Mouse (Mus musculus) monocyte, adult 5-6 weeks (primary cell): ENCODE measurements at regions not wholly inside any gene's neighbourhood (a gene's known extent, or its start where the extent isn't known, plus 50 kb on each side); places are given as distances from the start of the nearest gene placed in this dataset.

Source experiments
- ATAC-seq: fragments of 153-309, 156-312 bp; replicated peaks from 2 replicates; pipeline ENCODE4 v1.8.0; 2017; ENCODE audit warnings: mild to moderate bottlenecking; ENCODE audit not compliant: low TSS enrichment, insufficient number of reproducible peaks, severe bottlenecking, poor library complexity, low FRiP score

DNA sequence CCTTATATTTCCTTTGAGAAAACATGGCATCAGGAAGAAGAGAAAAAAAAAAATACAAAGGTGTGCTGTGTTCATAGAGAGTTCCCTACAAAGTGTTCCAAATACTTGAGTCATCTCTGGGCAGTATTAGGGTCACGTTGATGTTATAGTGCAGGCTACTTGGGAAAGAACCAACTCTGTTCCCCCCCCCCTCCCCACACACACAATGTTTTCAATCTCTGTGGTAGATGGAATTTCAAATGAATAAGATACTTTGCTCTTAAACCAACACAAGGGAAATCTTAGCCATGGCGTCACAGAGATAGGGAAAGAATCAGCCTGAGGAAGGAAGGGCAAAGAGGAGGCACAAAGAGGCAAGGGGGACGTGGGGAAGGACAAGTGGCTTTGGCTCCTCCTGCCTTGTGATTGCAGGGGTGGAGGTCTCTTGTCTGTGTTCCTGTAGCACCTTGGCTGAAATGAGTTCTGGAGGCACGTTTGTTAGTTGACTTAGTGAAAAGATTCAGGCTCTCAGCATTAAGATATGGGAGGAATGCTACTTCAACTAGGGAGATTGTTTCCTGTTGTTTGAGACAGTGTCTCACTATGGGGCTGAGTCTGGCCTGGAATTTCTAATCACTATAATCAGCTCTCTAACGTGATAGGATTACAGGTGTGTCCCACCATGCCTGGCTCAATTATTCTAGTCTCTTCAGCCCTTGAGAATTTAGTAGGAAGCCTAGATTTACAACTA is 139.7 kb downstream of the Btg1 start:
- ATAC-seq, result no peak

DNA sequence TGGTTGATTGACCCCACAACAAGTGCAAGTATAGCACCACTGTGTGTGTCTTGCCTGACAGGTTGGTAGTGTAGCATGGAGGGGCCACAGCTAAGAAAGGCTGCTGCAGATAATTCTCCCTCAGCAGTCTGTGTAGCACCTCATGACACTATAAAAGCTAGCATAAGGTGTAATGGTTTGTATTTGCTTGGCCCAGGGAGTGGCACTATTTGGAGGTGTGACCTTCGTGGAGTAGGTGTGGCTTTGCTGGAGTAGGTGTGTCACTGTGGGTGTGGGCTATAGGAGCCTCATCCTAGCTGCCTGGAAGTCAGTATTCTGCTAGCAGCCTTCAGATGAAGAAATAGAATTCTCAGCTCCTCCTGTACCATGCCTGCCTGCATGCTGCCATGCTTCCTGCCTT is 140.5 kb downstream of the Btg1 start:
- ATAC-seq, result no peak

DNA sequence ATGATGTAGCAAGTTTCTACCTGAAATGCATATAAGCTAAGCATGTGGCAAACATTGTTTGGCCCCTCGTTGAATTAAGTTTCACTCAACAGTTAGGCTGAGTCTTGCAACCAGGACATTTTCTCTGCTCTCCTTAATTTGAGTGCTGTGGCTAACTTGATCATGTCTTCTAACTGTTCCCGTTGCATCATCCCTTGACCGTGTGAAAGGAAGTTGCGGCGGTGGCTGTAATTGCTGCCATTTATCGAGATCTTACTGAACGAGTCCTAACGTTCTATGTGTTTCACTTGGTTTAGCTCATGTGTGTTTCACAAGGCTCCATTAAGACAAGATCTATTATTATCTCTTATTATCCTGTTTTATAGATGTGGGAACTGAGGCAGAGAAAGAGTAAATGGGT is 144.8 kb downstream of the Btg1 start:
- ATAC-seq, result peak; percentile 70

DNA sequence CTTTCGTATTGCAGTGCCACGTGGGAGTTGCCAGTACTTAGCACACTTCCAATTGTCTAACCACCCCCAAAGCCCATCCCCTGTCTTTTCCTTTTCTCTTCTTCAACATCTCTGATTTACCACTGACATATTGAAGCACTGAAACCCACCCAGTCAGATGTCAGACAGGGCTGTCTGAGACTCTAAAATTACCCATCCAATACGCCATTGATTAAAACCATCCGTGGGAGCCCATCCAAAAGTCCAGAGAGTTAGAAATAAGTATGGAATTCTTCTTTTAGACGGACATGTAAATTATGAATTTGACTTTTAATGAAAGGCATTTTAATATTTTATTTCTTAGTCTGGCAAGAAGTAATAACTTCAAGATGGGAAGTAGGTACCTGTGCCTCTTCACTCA is 148.8 kb downstream of the Btg1 start:
- ATAC-seq, result no peak

DNA sequence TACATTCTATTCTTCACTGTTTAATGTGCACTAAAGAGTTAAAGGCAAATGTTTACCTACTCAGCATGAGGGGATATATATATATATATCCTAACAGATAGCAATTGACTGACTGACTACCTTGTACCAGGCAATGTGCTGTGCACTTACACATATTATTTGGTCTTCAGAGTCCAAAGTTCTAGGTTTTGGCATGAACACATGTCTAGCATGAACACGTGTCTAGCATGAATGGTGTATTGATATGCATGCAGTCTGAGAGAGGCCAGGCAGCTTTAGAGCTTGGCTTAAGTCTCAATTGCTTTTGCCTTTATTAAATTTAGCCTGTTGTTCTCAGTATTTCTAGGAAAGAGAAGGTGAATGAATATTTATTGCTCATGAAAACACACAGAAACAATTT is 161.4 kb downstream of the Btg1 start:
- no peak for ATAC-seq

DNA sequence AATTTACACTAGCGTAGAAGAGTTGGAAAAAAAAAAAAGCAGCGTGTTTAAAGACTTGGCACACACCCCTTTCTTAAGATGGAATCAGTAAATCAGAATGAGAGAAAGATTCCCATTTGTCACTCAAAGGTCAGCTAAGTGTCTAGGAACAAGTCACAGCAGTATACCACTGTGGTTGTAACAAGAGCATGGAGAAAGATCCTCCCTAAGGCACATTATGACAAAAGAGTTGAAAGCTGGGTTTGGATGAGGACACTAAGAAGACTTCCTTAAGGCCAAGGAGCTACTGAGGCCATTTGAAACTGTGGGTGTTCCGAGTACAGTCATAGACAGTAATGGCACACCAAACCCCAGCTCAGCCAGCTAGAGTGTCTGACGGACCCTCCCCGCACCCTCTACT is 167.2 kb downstream of the Btg1 start:
- ATAC-seq, result no peak

DNA sequence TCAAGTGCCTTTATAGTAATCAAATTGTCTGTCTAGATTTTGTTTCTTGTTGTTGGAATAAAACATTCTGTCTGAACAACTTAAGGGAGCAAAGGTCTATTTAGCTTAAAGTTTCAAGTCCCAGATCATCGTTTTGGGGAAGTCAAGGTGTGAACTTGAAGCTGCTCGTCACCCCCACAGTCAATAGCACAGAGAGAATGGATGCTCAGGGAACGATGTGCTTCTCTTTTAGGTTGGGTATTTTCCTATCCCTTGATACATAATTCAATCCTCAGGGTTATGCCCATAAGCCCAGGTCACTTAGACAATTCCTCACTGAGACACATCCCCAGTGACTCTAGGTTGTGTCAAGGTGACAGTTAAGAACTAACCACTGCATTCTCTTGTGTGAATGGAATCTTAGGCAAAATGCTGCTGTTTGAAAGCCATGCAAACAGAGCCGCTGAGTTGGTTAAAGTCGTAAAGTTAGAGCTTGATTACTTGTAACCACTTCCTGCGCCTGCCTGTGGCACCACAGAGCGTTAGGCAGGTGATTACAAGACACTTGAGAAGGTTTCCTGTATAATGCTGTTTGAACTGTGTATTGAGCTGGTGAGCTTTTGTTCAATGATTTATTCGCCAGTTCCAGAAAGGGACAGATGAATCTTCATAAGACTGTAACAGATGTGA is 170.2 kb downstream of the Btg1 start:
- no peak for ATAC-seq

DNA sequence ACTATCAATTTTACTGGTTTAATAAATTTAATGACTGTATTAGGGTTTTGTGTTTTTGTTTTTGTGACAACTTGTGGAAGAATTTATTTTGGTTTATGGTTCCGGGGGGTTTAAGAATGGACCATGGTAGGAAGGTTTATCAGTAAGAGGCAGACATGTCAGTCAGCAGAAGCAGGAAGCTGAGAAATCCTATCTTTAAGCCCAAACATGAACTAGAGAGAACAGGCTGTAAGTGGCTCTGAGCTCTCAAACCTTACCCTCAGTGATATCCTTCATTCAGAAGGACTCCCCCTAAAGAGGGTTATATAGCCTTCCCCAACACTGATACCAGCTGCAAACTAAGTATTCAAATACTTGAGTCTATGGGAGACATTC is 170.8 kb downstream of the Btg1 start:
- no peak for ATAC-seq

DNA sequence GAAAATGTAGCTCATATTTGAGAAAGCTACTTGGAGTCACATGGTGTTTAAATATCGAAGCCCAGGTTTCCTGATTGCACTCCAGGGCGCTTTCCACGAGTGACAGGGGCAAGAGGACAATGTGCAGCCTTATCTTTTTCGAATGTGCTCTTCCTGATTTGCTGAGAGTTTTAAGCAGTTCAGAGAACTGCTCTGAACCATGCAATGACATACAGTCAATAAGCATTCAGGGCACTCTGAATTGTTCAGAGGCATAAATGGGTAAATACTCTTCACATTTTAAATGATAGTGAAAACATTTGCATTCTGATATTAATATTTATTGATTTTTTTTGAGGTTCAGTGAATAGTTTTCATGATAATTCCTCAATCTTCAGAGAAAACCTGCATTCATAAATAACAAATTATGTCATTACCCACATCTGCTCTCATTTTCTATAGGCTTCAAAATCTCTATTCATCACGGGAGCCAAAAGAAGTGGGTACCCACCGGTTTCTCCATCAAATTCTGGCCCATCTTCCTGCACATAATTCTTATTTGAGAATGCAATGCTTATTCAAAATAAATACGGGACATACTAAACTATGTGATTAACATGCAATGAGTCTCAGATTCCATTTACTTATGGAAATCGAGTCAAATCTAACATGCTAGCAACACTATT is 171.7 kb downstream of the Btg1 start:
- ATAC-seq, result no peak

DNA sequence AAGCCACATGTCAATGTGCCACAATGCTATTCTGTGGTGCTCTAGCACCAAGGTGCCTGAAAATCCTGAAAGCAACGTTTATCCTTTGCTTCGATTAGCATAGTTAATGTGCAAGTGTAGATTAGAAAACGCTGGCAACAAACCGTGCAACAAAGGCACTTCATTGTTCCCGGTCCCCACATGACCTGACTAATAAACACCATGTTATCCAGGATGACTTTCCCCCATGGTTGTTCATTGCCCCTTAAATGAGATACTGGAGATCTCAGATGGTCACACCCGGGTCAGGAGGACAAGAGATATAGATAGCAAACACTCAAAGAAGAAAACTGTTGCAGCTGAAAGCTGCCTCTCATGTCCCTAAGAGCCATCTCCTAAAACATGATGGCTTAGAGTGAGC is 180.3 kb downstream of the Btg1 start:
- no peak for ATAC-seq

DNA sequence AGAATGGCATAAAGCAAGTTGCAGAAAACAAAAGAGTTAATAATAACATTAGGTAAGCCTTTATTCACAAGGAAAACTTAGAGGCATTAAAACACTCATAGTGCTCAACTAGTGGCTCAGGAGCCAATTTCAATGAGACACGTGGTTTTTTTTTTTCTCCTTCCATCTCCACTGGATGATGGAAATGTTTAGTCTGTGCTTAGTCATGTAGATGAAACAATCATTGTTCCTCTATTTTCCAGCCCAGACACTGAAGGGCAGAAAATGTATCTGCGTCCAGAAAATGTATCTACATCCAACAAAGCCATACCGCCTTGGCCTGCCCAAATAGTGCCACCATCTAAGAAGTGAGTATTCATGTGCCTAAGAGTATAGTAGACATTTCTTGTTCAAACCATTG is 184.0 kb downstream of the Btg1 start:
- no peak for ATAC-seq

DNA sequence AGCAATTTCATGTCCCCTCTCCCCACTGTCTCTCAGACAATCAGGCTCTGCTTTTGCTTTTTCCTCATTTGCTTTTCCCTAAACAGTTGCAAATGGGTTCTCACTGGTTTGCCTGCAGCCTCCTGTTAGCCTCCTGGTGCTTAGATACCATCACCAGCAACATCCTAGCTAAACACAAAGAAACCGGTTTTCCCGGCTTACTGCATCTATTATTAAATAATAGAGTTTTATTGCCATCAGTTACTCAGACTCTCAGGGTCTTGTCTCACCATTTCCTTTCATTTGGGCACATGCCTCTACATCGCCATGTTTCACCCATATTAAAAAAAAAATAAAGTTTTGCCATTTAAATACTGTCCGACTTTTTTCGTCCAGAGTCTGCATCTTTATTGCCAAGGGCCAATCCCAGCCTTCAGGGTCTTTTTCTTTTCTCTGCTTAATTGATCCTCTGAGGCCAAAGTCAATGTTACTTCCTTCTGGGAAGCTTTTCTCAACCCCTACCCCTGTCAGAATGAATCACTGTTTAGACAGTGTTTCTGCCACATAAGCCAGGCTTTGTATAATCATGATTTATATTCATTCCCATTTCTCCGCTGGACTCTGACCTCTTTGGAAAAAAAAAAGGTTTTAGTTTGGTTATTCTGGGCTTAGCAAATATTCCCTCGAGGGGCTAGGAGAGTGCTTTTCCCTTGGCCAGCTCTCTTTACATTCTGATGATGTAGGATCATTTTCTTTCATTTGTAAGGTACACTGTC is 187.4 kb downstream of the Btg1 start:
- ATAC-seq, result no peak

DNA sequence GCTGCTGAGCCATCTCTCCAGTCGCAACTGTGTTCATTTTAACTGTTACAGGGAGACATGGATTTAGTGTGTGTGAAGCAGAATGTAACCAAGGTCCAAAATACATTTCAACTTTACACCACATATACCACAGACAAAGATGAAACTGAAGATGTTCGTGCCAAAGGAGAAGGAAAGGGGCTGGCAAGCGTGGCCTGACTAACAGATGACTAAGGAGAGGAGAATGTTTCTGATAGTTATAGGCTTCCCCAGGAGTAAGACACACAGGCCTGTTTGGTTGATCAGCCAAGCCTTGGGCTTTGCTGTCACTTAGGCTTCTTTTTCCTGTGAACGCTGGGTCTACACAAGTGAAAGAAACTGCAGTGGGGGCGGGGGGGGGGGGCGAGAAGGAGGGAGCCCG is 189.8 kb downstream of the Btg1 start:
- no peak for ATAC-seq

DNA sequence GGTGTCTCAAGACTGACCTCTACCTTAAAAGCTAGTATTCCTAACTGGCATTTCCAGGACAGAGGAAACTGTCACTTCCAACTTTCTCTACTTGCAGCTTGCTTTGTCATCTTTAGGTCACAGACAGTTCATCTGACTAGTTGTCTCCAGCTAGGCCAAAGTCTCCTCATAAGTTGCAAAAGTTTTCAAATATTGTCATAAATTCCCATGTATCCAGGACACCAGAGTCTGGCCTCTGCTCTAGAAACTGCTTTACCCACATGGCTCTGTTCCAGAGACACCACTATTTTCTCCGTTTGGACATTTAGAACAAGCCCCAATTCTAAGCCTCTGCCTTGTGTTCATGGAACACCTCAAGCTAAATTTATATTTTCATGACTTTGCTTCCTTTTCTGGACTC is 205.0 kb downstream of the Btg1 start:
- no peak for ATAC-seq

DNA sequence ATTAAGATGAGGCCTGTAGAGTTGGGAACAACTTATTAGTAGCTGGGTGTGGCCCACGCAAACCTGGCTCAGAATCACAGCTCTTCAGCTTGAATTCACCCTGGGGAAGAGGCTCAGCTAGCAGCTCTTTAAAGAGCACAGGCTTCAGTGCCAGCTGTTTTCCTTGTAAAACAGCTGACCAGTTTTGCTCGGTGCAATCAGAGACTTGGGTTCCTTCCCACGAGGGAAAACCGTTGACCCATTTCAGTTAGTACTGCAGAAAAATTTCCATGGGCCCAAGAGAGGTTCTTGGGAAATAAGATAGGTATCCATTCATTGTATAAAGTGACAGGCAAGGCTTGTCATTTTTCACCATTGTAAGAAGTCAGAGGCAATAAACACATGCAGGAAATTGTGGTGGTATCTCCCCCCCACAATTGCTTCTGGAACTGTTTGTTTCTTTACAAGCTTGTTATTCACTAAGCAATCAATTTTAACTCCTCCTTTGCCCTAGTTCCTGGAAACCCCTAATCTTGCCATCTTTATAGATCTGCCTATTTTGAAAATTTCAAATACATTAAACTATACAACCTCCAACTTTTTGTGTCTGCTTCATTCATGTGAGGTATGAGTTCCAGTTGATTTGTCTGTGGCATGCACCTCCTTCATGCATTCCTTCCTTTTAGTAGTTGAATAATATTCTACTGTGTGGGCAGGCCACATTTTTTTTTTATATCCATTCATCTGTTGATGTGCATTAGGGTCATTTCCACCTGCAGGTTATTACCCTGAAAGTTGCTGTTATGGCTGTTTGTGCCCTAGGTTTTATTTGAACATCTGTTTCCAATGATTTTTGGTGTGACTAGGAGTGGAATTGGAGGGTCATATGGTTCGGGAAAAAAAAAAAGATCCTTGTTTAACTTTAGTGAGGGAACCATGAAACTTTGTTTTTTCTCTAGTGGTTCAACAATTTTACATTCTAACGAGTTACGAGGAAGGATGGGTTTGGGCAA is 205.8 kb downstream of the Btg1 start:
- no peak for ATAC-seq

DNA sequence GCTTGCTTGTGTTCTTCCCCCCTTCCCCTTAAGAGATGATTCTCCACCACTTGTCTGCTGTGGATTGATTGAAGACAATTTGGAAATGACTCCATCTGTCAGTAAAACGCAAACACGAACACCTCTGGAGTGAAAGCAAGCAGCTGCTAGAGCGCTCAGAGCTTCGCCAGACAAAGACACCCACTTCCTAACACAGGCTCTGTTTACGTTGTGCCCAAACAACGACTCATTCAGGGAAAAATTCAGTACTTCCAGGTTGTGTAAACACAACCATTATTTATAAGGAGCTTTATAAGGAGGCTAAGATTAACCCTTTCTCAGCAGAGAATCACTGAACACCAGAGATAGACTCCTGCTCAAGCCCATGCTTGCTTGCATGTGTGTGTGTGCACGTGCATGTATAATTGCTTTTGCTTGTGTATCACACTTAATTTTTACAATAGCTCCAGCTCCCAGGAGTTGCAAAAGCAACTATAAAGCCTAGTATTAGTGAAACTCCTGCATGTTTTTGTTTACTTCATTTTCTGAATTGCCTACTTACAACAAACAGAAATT is 209.5 kb downstream of the Btg1 start:
- ATAC-seq, result no peak

DNA sequence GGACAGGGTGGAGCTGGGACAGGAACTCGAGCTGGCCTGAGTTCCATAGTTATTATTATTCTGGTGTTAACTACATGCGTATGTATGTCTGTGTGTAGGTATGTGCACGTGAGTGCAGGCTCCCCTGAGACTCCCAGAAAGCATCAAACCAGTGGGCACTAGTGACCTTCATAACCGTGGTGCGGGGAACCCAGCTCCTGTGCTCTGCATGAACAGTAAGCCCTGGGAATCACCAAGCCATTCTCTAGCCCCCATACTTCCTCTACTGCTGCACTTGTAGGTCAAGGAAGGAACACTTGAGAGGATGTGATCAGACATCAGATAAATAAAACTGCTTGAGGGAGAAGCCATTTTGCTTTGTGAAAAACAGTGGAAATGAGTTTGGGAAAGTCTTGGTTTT is 211.2 kb downstream of the Btg1 start:
- no peak for ATAC-seq

DNA sequence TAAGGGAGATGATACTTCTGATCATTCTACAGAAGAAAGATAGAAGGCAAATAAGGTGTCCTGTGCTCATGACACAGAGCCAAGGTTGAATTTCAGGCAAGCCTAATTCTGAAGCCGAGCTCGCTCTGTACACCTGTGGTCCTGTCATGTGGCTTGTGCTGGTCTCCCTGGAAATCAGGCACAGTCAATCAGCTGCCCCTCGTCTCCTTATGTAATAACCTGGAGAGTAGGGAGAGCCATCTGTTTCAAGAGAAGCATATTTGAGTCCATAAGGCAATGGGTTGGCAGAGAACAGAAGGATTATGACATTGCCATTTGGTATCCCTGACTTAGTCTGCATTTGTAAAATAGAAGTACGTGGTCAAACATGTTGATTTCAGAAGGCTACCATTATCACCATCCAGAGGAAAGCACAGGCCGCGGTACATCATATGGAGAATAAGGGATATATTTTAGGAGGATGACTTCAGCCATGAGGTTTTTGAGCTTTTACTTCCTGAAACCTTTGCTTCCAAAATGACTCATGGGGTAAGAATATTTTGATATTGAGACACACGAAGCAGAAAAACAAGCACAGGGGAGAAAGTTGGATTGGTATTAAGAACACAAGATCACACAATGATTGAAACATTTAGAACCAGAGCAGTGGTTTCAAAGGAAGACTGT is 211.9 kb downstream of the Btg1 start:
- ATAC-seq, result no peak
